Mouse (Mus musculus): Measurements from ENCODE around the gene Fcrlb. TPM values are rescaled to one million over a fixed set of nuclear protein-coding genes. Genes with fewer than 3 reads are reported as not detected.

The Fcrlb gene
- polyA plus RNA-seq, 1 experiment = 0.23 TPM

GRCm38 (mm10) chr1:170894603-170895602 is 17.8 kb downstream of the Fcrlb start:
- Histone ChIP-seq H3K27me3 (ENCODE audit: control insufficient read depth, insufficient read depth, low read length) (no peaks in the 10 kb centered on the region), H3K4me3 (ENCODE audit: control insufficient read depth, low read depth, low read length) (no peak overlapping the region), H3K36me3 (ENCODE audit: control insufficient read depth, insufficient read depth, low read length) (no peaks in the 10 kb centered on the region), H3K4me1 (ENCODE audit: control insufficient read depth, insufficient read depth, low read length) (no peaks in the 10 kb centered on the region), H3K27ac (ENCODE audit: control insufficient read depth, insufficient read depth, low read depth, low read length) (no peak overlapping the region)
- TF ChIP-seq POLR2A (IDR thresholded peaks at IDR 0.05; ENCODE audit: control insufficient read depth, low read depth, low read length) (no peak), CTCF (IDR thresholded peaks at IDR 0.05; ENCODE audit: control insufficient read depth, insufficient read depth, insufficient replicate concordance, low read depth, low read length) (no peak)

GRCm38 (mm10) chr1:170892279-170892678 is 20.5 kb downstream of the Fcrlb start:
- H3K27me3 ChIP-seq (ENCODE audit: control insufficient read depth, insufficient read depth, low read length) = no peaks in the 10 kb centered on the region
- H3K27ac ChIP-seq (ENCODE audit: control insufficient read depth, insufficient read depth, low read depth, low read length) = no peak overlapping the region
- no peak for TF ChIP-seq POLR2A (IDR thresholded peaks at IDR 0.05; ENCODE audit: control insufficient read depth, low read depth, low read length)
- TF ChIP-seq CTCF (IDR thresholded peaks at IDR 0.05; ENCODE audit: control insufficient read depth, insufficient read depth, insufficient replicate concordance, low read depth, low read length) = no peak
- no peaks in the 10 kb centered on the region for H3K4me1 ChIP-seq (ENCODE audit: control insufficient read depth, insufficient read depth, low read length)
- H3K4me3 ChIP-seq (ENCODE audit: control insufficient read depth, low read depth, low read length) = no peak overlapping the region
- no peaks in the 10 kb centered on the region for H3K36me3 ChIP-seq (ENCODE audit: control insufficient read depth, insufficient read depth, low read length)

DNA sequence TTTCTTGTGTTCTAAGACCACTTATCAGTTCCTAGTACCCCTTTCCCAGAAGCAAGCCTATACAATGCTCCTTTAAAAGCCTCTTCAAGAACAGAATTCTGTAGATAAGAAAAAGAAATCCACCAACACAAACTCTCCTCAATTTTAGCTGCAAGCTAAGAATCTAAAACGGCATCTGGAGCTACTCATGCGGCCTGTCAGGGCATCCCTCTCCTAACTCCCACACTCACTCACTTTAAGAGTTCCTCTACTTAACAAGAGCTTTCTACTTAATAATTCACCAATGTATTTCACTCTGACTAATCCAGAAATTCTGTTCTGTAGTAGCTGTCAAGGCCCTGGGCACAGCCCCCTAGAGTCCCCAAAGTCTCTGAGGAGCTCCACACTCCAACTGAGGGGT is 21.1 kb downstream of the Fcrlb start:
- H3K36me3 ChIP-seq (ENCODE audit: control insufficient read depth, insufficient read depth, low read length) = no peaks in the 10 kb centered on the region
- no peak overlapping the region for H3K27ac ChIP-seq (ENCODE audit: control insufficient read depth, insufficient read depth, low read depth, low read length)
- TF ChIP-seq POLR2A (IDR thresholded peaks at IDR 0.05; ENCODE audit: control insufficient read depth, low read depth, low read length) (no peak), CTCF (IDR thresholded peaks at IDR 0.05; ENCODE audit: control insufficient read depth, insufficient read depth, insufficient replicate concordance, low read depth, low read length) (no peak)
- no peak overlapping the region for H3K4me3 ChIP-seq (ENCODE audit: control insufficient read depth, low read depth, low read length)
- H3K27me3 ChIP-seq (ENCODE audit: control insufficient read depth, insufficient read depth, low read length) = no peaks in the 10 kb centered on the region
- no peaks in the 10 kb centered on the region for H3K4me1 ChIP-seq (ENCODE audit: control insufficient read depth, insufficient read depth, low read length)

DNA sequence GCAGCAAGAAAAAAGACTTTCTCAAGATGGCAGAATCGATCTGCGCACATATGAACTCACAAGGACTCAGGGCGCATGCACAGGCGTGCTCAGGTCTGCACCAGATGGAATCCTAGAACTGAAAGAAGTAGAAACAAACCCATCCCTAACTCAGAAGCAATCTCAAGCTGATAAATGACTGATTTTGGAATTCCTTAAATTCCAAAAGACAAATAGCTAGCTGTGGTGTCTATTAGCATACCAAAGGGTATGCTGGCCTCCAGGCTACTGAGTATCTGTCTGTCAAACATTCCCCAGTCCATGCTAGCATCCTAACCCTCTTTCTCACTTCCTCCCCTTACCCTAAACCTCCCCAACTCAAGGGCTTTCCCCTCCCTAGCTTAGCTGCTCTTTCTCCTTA is 23.4 kb downstream of the Fcrlb start:
- TF ChIP-seq CTCF (IDR thresholded peaks at IDR 0.05; ENCODE audit: control insufficient read depth, insufficient read depth, insufficient replicate concordance, low read depth, low read length) (no peak), POLR2A (IDR thresholded peaks at IDR 0.05; ENCODE audit: control insufficient read depth, low read depth, low read length) (no peak)
- Histone ChIP-seq H3K4me3 (ENCODE audit: control insufficient read depth, low read depth, low read length) (no peak overlapping the region), H3K27me3 (ENCODE audit: control insufficient read depth, insufficient read depth, low read length) (no peaks in the 10 kb centered on the region), H3K36me3 (ENCODE audit: control insufficient read depth, insufficient read depth, low read length) (no peaks in the 10 kb centered on the region), H3K27ac (ENCODE audit: control insufficient read depth, insufficient read depth, low read depth, low read length) (no peak overlapping the region), H3K4me1 (ENCODE audit: control insufficient read depth, insufficient read depth, low read length) (peaks cover 2% of the 10 kb centered on the region; the same call in 1 of the 2 replicates)

DNA sequence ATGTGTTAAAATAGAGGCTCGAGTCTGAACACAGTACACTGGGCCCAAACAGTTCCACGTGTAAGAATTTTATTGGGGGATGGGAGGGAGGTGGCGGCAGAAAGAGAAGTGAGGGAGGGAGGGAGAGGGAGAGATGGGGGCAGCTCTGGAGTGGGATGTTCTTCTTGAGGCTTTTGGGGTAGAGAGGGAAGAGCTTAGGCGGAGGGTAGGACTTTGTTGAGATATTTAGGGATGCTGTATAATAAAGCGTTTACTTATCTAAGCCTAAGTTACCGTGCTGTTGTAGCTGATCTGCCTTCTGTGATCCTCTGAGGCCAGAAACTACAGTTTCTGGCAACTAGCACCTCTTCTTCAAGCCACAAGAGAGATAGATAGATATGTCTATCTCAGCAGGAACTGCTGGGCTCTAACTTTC is 26.7 kb downstream of the Fcrlb start:
- TF ChIP-seq CTCF (IDR thresholded peaks at IDR 0.05; ENCODE audit: control insufficient read depth, insufficient read depth, insufficient replicate concordance, low read depth, low read length) (no peak), POLR2A (IDR thresholded peaks at IDR 0.05; ENCODE audit: control insufficient read depth, low read depth, low read length) (no peak)
- Histone ChIP-seq H3K27me3 (ENCODE audit: control insufficient read depth, insufficient read depth, low read length) (no peaks in the 10 kb centered on the region), H3K36me3 (ENCODE audit: control insufficient read depth, insufficient read depth, low read length) (no peaks in the 10 kb centered on the region), H3K27ac (ENCODE audit: control insufficient read depth, insufficient read depth, low read depth, low read length) (no peak overlapping the region), H3K4me1 (ENCODE audit: control insufficient read depth, insufficient read depth, low read length) (peaks cover 2% of the 10 kb centered on the region; the same call in 1 of the 2 replicates), H3K4me3 (ENCODE audit: control insufficient read depth, low read depth, low read length) (peak overlapping the region; percentile 34)

DNA sequence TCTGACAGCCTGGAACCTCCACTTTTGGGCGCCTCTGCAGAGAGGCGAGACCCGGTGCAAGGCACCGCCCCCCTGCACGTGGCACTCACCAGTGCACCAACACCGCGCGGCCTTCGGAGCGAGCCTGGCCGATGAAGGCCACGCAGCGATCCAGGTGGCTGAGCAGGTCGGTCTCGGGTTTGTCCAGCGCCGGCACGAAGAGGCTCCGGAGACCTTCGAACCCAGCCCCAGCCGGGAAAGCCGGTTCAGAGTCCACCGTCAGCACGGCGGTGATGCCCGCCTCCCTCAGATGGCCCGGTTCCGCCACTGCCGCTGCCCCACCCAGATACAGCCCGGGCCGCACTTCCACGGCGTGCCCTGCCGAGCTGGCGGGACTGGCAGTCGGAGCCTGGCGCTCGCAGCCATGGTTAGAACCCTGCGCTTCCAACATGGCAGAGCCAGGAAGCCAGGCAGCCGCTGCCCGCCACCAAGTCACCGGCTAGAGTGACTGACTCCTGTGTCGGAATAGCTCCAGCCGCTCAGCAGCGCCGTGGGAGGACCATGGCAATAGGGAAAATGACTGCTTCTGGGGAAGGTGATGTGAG is 27.7 kb downstream of the Fcrlb start, which contains the start of the genes Gm26620 and Dusp12:
Gene Gm26620 (plus strand): TSS at position 88 of the 584 bp plus-strand sequence.
Gene Dusp12 (minus strand): TSS at position 563 of the 584 bp plus-strand sequence.
- H3K4me3 ChIP-seq (ENCODE audit: control insufficient read depth, low read depth, low read length) = peak within 1 kb of the TSS; percentile 89
- H3K4me1 ChIP-seq (ENCODE audit: control insufficient read depth, insufficient read depth, low read length) = peaks cover 2% of the 10 kb centered on the region; the same call in 1 of the 2 replicates
- no peaks in the 10 kb centered on the region for H3K27me3 ChIP-seq (ENCODE audit: control insufficient read depth, insufficient read depth, low read length)
- no peaks in the 10 kb centered on the region for H3K36me3 ChIP-seq (ENCODE audit: control insufficient read depth, insufficient read depth, low read length)
- peak within 1 kb of the TSS; percentile 64 for H3K27ac ChIP-seq (ENCODE audit: control insufficient read depth, insufficient read depth, low read depth, low read length)
- peak; percentile 18; the same call in 1 of the 2 replicates for TF ChIP-seq POLR2A (IDR thresholded peaks at IDR 0.05; ENCODE audit: control insufficient read depth, low read depth, low read length)
- TF ChIP-seq CTCF (IDR thresholded peaks at IDR 0.05; ENCODE audit: control insufficient read depth, insufficient read depth, insufficient replicate concordance, low read depth, low read length) = peak; percentile 82; the same call in 1 of the 2 replicates

DNA sequence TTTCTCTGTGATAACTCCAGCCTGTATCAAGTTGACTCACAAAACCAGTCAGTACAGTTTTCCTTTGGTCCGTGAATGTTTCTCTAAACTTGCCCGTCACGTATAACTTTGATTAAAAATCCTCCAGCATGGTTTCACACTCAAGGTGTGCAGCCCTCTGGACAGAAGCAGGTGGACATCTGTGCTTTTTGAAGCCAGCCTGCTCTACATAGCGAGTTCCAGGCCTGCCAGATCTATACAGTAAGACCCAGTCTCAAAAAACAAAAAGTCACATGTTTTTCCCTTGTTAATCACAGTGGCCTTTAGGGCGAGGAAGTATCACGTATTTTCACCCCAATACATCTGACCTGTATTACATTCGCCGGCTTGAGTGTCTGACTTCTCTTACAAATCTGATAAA is 28.4 kb downstream of the Fcrlb start:
- Histone ChIP-seq H3K4me3 (ENCODE audit: control insufficient read depth, low read depth, low read length) (peak overlapping the region; percentile 89; the same call in 1 of the 2 replicates), H3K27me3 (ENCODE audit: control insufficient read depth, insufficient read depth, low read length) (no peaks in the 10 kb centered on the region), H3K4me1 (ENCODE audit: control insufficient read depth, insufficient read depth, low read length) (peaks cover 2% of the 10 kb centered on the region; the same call in 1 of the 2 replicates), H3K27ac (ENCODE audit: control insufficient read depth, insufficient read depth, low read depth, low read length) (no peak overlapping the region), H3K36me3 (ENCODE audit: control insufficient read depth, insufficient read depth, low read length) (no peaks in the 10 kb centered on the region; the same call in 1 of the 2 replicates)
- TF ChIP-seq CTCF (IDR thresholded peaks at IDR 0.05; ENCODE audit: control insufficient read depth, insufficient read depth, insufficient replicate concordance, low read depth, low read length) (no peak), POLR2A (IDR thresholded peaks at IDR 0.05; ENCODE audit: control insufficient read depth, low read depth, low read length) (no peak)

Data from testis, adult 2 months (tissue).